Mouse (Mus musculus) midbrain, embryonic 11.5 days (tissue): ENCODE results near the gene Ccdc107. TPM values are rescaled to one million over a fixed set of nuclear protein-coding genes. Genes with fewer than 3 reads are reported as not detected.

Source experiments
- ATAC-seq: fragments of 200-750 bp; cut with Nextera tagmentation; 2 replicates; pipeline ENCODE4 v1.8.0; 2017; ENCODE audit warnings: moderate TSS enrichment, moderate library complexity; ENCODE audit not compliant: low FRiP score
- DNase-seq: peaks from one replicate; pipeline ENCODE4 v3.0.0; 2015; ENCODE audit warnings: low spot score; ENCODE audit errors: missing footprints
- H3K27ac ChIP-seq: fragments of 300-500 bp; sonication (generic); 2 replicates; pipeline ENCODE4 v1.5.1; 2014; ENCODE audit warnings: low read depth, low read length
- H3K27me3 ChIP-seq: fragments of 300-500 bp; sonication (generic); 2 replicates; pipeline ENCODE4 v1.6.1; 2014; ENCODE audit warnings: mild to moderate bottlenecking, low read length, moderate library complexity, mixed read lengths; ENCODE audit not compliant: control insufficient read depth, insufficient read depth
- H3K36me3 ChIP-seq: fragments of 300-500 bp; sonication (generic); 2 replicates; pipeline ENCODE4 v1.6.1; 2014; ENCODE audit warnings: mild to moderate bottlenecking, low read length, moderate library complexity, mixed read lengths; ENCODE audit not compliant: control insufficient read depth, insufficient read depth
- H3K4me1 ChIP-seq: fragments of 300-500 bp; sonication (generic); 2 replicates; pipeline ENCODE4 v1.6.1; 2014; ENCODE audit warnings: low read length; ENCODE audit not compliant: control insufficient read depth, insufficient read depth
- H3K4me2 ChIP-seq: fragments of 300-500 bp; sonication (generic); 2 replicates; pipeline ENCODE4 v1.6.1; 2014; ENCODE audit warnings: mild to moderate bottlenecking, moderate library complexity
- H3K4me3 ChIP-seq: fragments of 300-500 bp; sonication (generic); 2 replicates; pipeline ENCODE4 v1.5.1; 2014; ENCODE audit warnings: low read depth, low read length
- H3K9ac ChIP-seq: fragments of 300-500 bp; sonication (generic); 2 replicates; pipeline ENCODE4 v1.6.1; 2014; ENCODE audit warnings: low read length
- H3K9me3 ChIP-seq: fragments of 300-500 bp; sonication (generic); 2 replicates; pipeline ENCODE4 v1.6.1; 2016; ENCODE audit warnings: low read length; ENCODE audit not compliant: control insufficient read depth
- WGBS: fragments of 180-500 bp; shearing (Covaris S2); extraction: QIAGEN DNeasy Blood & Tissue Kit; methylation state at CpG from one replicate; pipeline ENCODE4 v1.1.7; 2014; 5-methylcytosine and 5-hydroxymethylcytosine counted together
- polyA plus RNA-seq: library from polyadenylated mRNA; unstranded; fragments of >200 nt; fragmentation: Nextera tagmentation; extraction: Ambion mirVana; gene quantifications from 2 replicates; pipeline ENCODE4 v1.2.1, GENCODE M21; 2014

The Ccdc107 gene
- polyA plus RNA-seq, 1 experiment from 2014 or later = 48.8 TPM

- no peaks in the 10 kb centered on the region for H3K9me3 ChIP-seq
- no peak overlapping the region for H3K27ac ChIP-seq
- DNase-seq = no peak
- no peak overlapping the region for H3K4me3 ChIP-seq
- peaks cover 45% of the 10 kb centered on the region for H3K36me3 ChIP-seq
- WGBS = 97% methylated on average over 8 of the region's 8 CpGs
- ATAC-seq = no peak
- H3K27me3 ChIP-seq = no peaks in the 10 kb centered on the region
- H3K9ac ChIP-seq = no peak overlapping the region
- H3K4me1 ChIP-seq = no peaks in the 10 kb centered on the region
- no peak overlapping the region for H3K4me2 ChIP-seq
Measured at GRCm38 (mm10) chr4:43535628-43536027, 42.9 kb downstream of the Ccdc107 start.

GRCm38 (mm10) chr4:43536031-43536430 lies 43.3 kb downstream of the Ccdc107 start:
- WGBS = 97% methylated on average over 9 of the region's 9 CpGs
- Histone ChIP-seq H3K27ac (no peak overlapping the region), H3K9me3 (no peaks in the 10 kb centered on the region), H3K4me3 (no peak overlapping the region), H3K4me2 (no peak overlapping the region), H3K27me3 (no peaks in the 10 kb centered on the region), H3K4me1 (no peaks in the 10 kb centered on the region), H3K9ac (no peak overlapping the region), H3K36me3 (peaks cover 45% of the 10 kb centered on the region)
- ATAC-seq = no peak
- no peak for DNase-seq

- WGBS = 73% methylated on average over 3 of the region's 3 CpGs
- H3K27ac ChIP-seq = no peak overlapping the region
- no peak overlapping the region for H3K4me3 ChIP-seq
- H3K4me1 ChIP-seq = no peaks in the 10 kb centered on the region
- no peak overlapping the region for H3K9ac ChIP-seq
- H3K27me3 ChIP-seq = no peaks in the 10 kb centered on the region
- H3K36me3 ChIP-seq = peaks cover 41% of the 10 kb centered on the region
- no peak for ATAC-seq
- H3K9me3 ChIP-seq = no peaks in the 10 kb centered on the region
- H3K4me2 ChIP-seq = no peak overlapping the region
- DNase-seq = no peak
Measured at GRCm38 (mm10) chr4:43542044-43542443, 49.3 kb downstream of the Ccdc107 start.

Other genes starting within 250 kb of the Ccdc107 start
- gene Atp8b5, start 225.7 kb upstream of the Ccdc107 start, polyA plus RNA-seq = 0.30 and 0.70 TPM in 2 replicates
- 13.7 TPM in 2 replicates for gene Rusc2, start 110.9 kb upstream of the Ccdc107 start, polyA plus RNA-seq
- 0.54 and 0.59 TPM in 2 replicates for gene Fam166b, start 63.8 kb upstream of the Ccdc107 start, polyA plus RNA-seq
- 7.2 and 7.3 TPM in 2 replicates for gene Tesk1, start 51.0 kb upstream of the Ccdc107 start, polyA plus RNA-seq
- 2.9 and 3.4 TPM in 2 replicates for gene Cd72, start 38.3 kb upstream of the Ccdc107 start, polyA plus RNA-seq
- gene Sit1, start 9.2 kb upstream of the Ccdc107 start, polyA plus RNA-seq = not detected in 2 replicates
- 32.4 and 40.2 TPM in 2 replicates for gene Arhgef39, start 6.8 kb downstream of the Ccdc107 start, polyA plus RNA-seq
- 0.07 TPM in 1 of 2 replicates, not detected in the other for gene Car9, start 14.1 kb downstream of the Ccdc107 start, polyA plus RNA-seq
- gene Tpm2, start 30.9 kb downstream of the Ccdc107 start, polyA plus RNA-seq = 44.0 and 51.8 TPM in 2 replicates
- 46.4 and 54.5 TPM in 2 replicates for gene Creb3, start 69.4 kb downstream of the Ccdc107 start, polyA plus RNA-seq
- 38.4 and 40.4 TPM in 2 replicates for gene Tln1, start 69.8 kb downstream of the Ccdc107 start, polyA plus RNA-seq
- 22.0 and 25.2 TPM in 2 replicates for gene Rgp1, start 85.8 kb downstream of the Ccdc107 start, polyA plus RNA-seq
- gene Gba2, start 86.0 kb downstream of the Ccdc107 start, polyA plus RNA-seq = 24.5 and 26.1 TPM in 2 replicates
- 0.63 TPM in 1 of 2 replicates, not detected in the other for gene Msmp, start 91.6 kb downstream of the Ccdc107 start, polyA plus RNA-seq
- 14.0 and 15.5 TPM in 2 replicates for gene Npr2, start 139.0 kb downstream of the Ccdc107 start, polyA plus RNA-seq
- 2.9 and 3.4 TPM in 2 replicates for gene Spag8, start 160.7 kb downstream of the Ccdc107 start, polyA plus RNA-seq
- 70.0 and 72.9 TPM in 2 replicates for gene Hint2, start 163.6 kb downstream of the Ccdc107 start, polyA plus RNA-seq
- 4.4 and 4.5 TPM in 2 replicates for gene Tmem8b, start 176.1 kb downstream of the Ccdc107 start, polyA plus RNA-seq
- gene Fam221b, start 176.2 kb downstream of the Ccdc107 start, polyA plus RNA-seq = 2.4 and 2.5 TPM in 2 replicates
- gene Olfr70, start 207.9 kb downstream of the Ccdc107 start, polyA plus RNA-seq = not detected in 2 replicates
- not detected in 2 replicates for gene Olfr71, start 217.4 kb downstream of the Ccdc107 start, polyA plus RNA-seq
- 0.11 and 0.25 TPM in 2 replicates for gene Hrct1, start 234.3 kb downstream of the Ccdc107 start, polyA plus RNA-seq
- 0.04 TPM in 1 of 2 replicates, not detected in the other for gene Spaar, start 237.1 kb downstream of the Ccdc107 start, polyA plus RNA-seq